Mouse (Mus musculus) midbrain, postnatal 0 days (tissue): Measurements from ENCODE around the gene Vps39. TPM values are rescaled to one million over a fixed set of nuclear protein-coding genes. Genes with fewer than 3 reads are reported as not detected.
A peak's percentile ranks its signal among the peaks of the same experiment; 100 is the strongest.

ENCODE experiments used
- ATAC-seq: fragments of 200-750 bp; cut with Nextera tagmentation; 2 replicates; pipeline ENCODE4 v1.8.0; 2017; ENCODE audit warnings: moderate number of reproducible peaks, mild to moderate bottlenecking, moderate TSS enrichment, moderate library complexity; ENCODE audit not compliant: low FRiP score
- DNase-seq: peaks from one replicate; pipeline ENCODE4 v3.0.0-alpha.2; 2015; ENCODE audit warnings: low spot score
- H3K27ac ChIP-seq: fragments of 300-500 bp; sonication (generic); 2 replicates; pipeline ENCODE4 v1.5.1; 2014; ENCODE audit warnings: low read depth, mild to moderate bottlenecking, low read length, mixed read lengths
- H3K27me3 ChIP-seq: fragments of 300-500 bp; sonication (generic); 2 replicates; pipeline ENCODE4 v1.6.1; 2014; ENCODE audit warnings: low read length, control low read depth, mixed read lengths; ENCODE audit not compliant: insufficient read depth
- H3K36me3 ChIP-seq: fragments of 300-500 bp; sonication (generic); 2 replicates; pipeline ENCODE4 v1.6.1; 2014; ENCODE audit warnings: low read length, control low read depth, mixed read lengths; ENCODE audit not compliant: insufficient read depth
- H3K4me1 ChIP-seq: fragments of 300-500 bp; sonication (generic); 2 replicates; pipeline ENCODE4 v1.6.1; 2014; ENCODE audit warnings: mild to moderate bottlenecking, control low read depth, antibody characterized with exemption, low read length, mixed read lengths; ENCODE audit not compliant: insufficient read depth
- H3K4me2 ChIP-seq: fragments of 300-500 bp; sonication (generic); 2 replicates; pipeline ENCODE4 v1.6.1; 2014; ENCODE audit warnings: low read depth, mild to moderate bottlenecking, low read length, mixed read lengths; ENCODE audit not compliant: poor library complexity, severe bottlenecking
- H3K4me3 ChIP-seq: fragments of 300-500 bp; sonication (generic); 2 replicates; pipeline ENCODE4 v1.5.1; 2014; ENCODE audit warnings: low read depth, mild to moderate bottlenecking, low read length, moderate library complexity
- H3K9ac ChIP-seq: fragments of 300-500 bp; sonication (generic); replicated peaks from 2 replicates; pipeline ENCODE4 v1.6.1; 2014; ENCODE audit warnings: mild to moderate bottlenecking, low read length, moderate library complexity, mixed read lengths; ENCODE audit not compliant: poor library complexity, severe bottlenecking
- H3K9me3 ChIP-seq: fragments of 300-500 bp; sonication (generic); 2 replicates; pipeline ENCODE4 v1.6.1; 2016; ENCODE audit warnings: low read length, control low read depth
- CTCF ChIP-seq: IDR thresholded peaks from 2 replicates; pipeline ENCODE4 v1.5.1; 2016; ENCODE audit warnings: antibody characterized with exemption, mild to moderate bottlenecking
- WGBS: fragments of 180-500 bp; shearing (Covaris S2); extraction: QIAGEN DNeasy Blood & Tissue Kit; methylation state at CpG from one replicate; pipeline ENCODE4 v1.1.7; 2014; 5-methylcytosine and 5-hydroxymethylcytosine counted together
- polyA plus RNA-seq: library from polyadenylated mRNA; unstranded; fragments of >200 nt; fragmentation: Nextera tagmentation; extraction: Ambion mirVana; gene quantifications from 2 replicates; pipeline ENCODE4 v1.2.1, GENCODE M21; 2015
- total RNA-seq: library from RNA; depleted of rRNA; stranded (reverse); fragments of >200 nt; gene quantifications from 2 replicates; pipeline ENCODE4 v1.2.3, GENCODE M21; 2014

The Vps39 gene
- total and polyA plus RNA-seq, 2 experiments from 2014 or later = 37.1 to 47.8 TPM

DNA sequence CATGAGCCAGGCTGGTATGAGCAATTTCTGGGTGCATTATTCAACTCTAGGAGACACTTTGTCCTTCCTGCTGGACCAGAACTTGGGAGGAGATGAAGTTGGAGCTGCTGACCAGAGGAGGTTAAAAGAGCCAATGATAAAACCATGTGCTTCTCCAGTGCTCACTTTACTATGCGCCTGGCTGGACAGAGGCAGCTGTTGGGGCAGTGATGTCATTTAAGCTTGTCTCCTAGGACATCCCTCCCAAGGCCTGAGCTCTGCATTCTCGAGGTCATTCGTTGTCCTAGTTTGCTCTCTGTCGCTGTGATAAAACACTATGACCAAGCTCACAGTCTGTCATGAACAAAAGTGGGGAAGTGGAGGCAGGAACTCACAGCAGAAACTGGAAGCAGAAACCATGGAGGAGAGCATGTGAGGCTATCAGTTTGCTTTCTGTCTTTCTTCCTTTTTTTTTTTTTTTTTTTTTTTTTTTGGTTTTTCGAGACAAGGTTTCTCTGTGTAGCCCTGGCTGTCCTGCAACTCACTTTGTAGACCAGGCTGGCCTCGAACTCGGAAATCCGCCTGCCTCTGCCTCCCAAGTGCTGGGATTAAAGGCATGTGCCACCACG, 61.4 kb downstream of the Vps39 start:
- Histone ChIP-seq H3K36me3 (no peaks in the 10 kb centered on the region), H3K27ac (no peak overlapping the region), H3K9me3 (no peaks in the 10 kb centered on the region), H3K4me2 (no peak overlapping the region), H3K27me3 (no peaks in the 10 kb centered on the region), H3K4me1 (no peaks in the 10 kb centered on the region), H3K9ac (no peak overlapping the region), H3K4me3 (no peak overlapping the region)
- DNase-seq = no peak
- no peak for TF ChIP-seq CTCF
- 87% methylated on average over 8 of the region's 9 CpGs for WGBS
- no peak for ATAC-seq

DNA sequence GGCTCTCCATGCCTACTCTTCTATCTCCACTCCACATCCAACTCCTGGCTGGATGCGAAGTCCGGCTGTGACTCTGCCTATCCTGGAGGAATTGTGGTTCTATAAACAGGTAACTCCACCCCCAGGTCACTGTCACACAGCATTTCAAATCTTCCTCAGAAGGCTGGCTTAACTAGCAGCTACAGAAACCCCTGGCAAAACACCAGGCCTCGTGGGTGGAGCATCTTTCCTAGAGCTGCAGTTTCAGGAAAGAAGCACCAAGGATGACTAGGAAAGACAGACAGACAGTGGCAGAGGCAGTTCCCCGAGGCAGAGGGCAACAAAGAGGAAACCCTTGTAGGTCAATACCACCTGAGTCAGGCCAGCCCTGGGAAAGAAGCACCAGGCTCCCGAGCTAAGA, 63.9 kb downstream of the Vps39 start, which contains the start of gene Pla2g4d:
Gene Pla2g4d (minus strand): TSS at position 203 of the 400 bp plus-strand sequence.
- Histone ChIP-seq H3K27ac (no peak within 1 kb of the TSS), H3K9me3 (no peaks in the 10 kb centered on the region), H3K27me3 (no peaks in the 10 kb centered on the region), H3K4me2 (no peak within 1 kb of the TSS), H3K36me3 (no peaks in the 10 kb centered on the region), H3K4me3 (no peak within 1 kb of the TSS), H3K4me1 (no peaks in the 10 kb centered on the region), H3K9ac (no peak within 1 kb of the TSS)
- TF ChIP-seq CTCF = no peak
- 75% methylated on average over 5 of the region's 5 CpGs for WGBS
- DNase-seq (no peak), ATAC-seq (no peak)

DNA sequence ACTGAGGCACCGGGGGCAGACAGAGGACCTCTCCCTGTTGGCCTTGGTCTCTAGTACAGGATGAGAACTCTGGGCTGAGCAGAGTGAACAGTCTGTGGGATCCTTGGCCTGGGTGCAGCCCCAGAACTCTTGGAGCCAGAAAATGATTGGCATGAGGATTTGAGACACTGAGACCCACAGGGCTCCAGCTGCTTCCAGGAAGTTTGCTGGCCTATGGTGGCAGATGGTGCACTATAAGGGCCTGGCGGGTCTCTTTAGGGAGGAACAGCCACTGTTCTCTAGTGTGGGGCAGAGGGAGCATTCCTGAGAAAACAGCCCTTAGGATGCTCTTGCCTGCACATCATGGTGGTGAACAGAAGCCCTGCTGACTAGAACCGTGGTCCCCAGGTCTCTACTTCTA, 64.5 kb downstream of the Vps39 start:
- ATAC-seq (no peak), DNase-seq (no peak)
- no peaks in the 10 kb centered on the region for H3K9me3 ChIP-seq
- no peak overlapping the region for H3K9ac ChIP-seq
- no peaks in the 10 kb centered on the region for H3K36me3 ChIP-seq
- no peaks in the 10 kb centered on the region for H3K4me1 ChIP-seq
- WGBS = 85% methylated on average over 3 of the region's 3 CpGs
- no peak overlapping the region for H3K4me3 ChIP-seq
- H3K4me2 ChIP-seq = no peak overlapping the region
- TF ChIP-seq CTCF = no peak
- no peaks in the 10 kb centered on the region for H3K27me3 ChIP-seq
- no peak overlapping the region for H3K27ac ChIP-seq

DNA sequence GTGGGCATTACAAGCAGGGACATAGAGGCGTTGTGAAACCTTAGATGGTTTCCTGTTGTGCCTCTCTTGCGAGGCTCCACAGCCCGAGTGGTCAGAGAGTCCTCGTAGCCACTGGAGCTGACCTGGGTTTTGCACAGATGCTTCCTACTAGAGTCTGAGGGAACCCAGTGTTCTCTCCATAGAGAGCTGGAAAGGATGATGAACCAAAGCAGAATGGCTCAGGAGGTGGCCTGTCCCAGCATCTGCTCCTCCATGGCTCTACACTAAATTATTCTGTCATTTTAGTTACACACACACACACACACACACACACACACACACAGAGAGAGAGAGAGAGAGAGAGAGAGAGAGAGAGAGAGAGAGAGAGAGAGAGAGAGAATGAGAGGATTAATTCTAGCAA, 67.3 kb downstream of the Vps39 start:
- DNase-seq (peak; percentile 26), ATAC-seq (no peak)
- no peak overlapping the region for H3K4me3 ChIP-seq
- no peak for TF ChIP-seq CTCF
- H3K27me3 ChIP-seq = no peaks in the 10 kb centered on the region
- H3K27ac ChIP-seq = no peak overlapping the region
- H3K9me3 ChIP-seq = no peaks in the 10 kb centered on the region
- 77% methylated on average over 4 of the region's 4 CpGs for WGBS
- H3K4me2 ChIP-seq = no peak overlapping the region
- no peaks in the 10 kb centered on the region for H3K4me1 ChIP-seq
- no peak overlapping the region for H3K9ac ChIP-seq
- H3K36me3 ChIP-seq = no peaks in the 10 kb centered on the region

- H3K4me1 ChIP-seq = no peaks in the 10 kb centered on the region
- TF ChIP-seq CTCF = no peak
- no peak overlapping the region for H3K9ac ChIP-seq
- H3K4me2 ChIP-seq = no peak overlapping the region
- ATAC-seq (no peak), DNase-seq (no peak)
- no peak overlapping the region for H3K4me3 ChIP-seq
- no peak overlapping the region for H3K27ac ChIP-seq
- H3K27me3 ChIP-seq = no peaks in the 10 kb centered on the region
- H3K36me3 ChIP-seq = no peaks in the 10 kb centered on the region
- no peaks in the 10 kb centered on the region for H3K9me3 ChIP-seq
Measured at GRCm38 (mm10) chr2:120284705-120285104, 68.2 kb downstream of the Vps39 start.

DNA sequence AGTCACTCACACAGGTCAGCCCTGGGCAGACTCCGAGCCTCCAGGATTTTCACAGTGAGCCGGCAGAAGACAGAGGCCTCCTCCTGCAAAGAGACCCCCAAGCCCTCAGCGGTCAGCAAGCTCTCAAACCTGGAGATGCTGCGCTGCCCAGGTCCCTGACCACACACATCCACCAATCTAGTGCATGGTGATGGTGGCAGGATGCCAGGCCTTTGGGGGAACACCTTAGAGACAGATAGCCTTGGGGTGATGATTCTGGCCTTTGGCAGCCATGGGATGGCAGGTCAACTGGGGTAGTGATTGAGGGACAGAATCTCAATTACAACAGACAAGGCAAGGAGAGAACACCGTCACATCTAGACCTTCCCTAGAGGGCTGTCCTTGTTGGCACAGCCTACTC, 68.8 kb downstream of the Vps39 start:
- ATAC-seq (no peak), DNase-seq (no peak)
- no peaks in the 10 kb centered on the region for H3K9me3 ChIP-seq
- 78% methylated on average over 5 of the region's 5 CpGs for WGBS
- no peaks in the 10 kb centered on the region for H3K27me3 ChIP-seq
- no peaks in the 10 kb centered on the region for H3K36me3 ChIP-seq
- H3K27ac ChIP-seq = no peak overlapping the region
- no peak overlapping the region for H3K9ac ChIP-seq
- no peak overlapping the region for H3K4me2 ChIP-seq
- no peak overlapping the region for H3K4me3 ChIP-seq
- no peaks in the 10 kb centered on the region for H3K4me1 ChIP-seq
- TF ChIP-seq CTCF = no peak
